Mouse (Mus musculus) heart, adult 2 months (tissue): ENCODE data around the gene Tlk2. TPM values are rescaled to one million over a fixed set of nuclear protein-coding genes. Genes with fewer than 3 reads are reported as not detected.

ENCODE experiments used
- DNase-seq, 2 experiments: peaks; one replicate each; pipeline ENCODE4 v3.0.0; 2021
- H3K27ac ChIP-seq: fragments of 200-600 bp; 2 replicates; pipeline ENCODE4 v1.8.1; 2022
- H3K27me3 ChIP-seq: fragments of 200-500 bp; 2 replicates; pipeline ENCODE4 v1.6.1; 2012; ENCODE audit warnings: mild to moderate bottlenecking, low read length, inconsistent platforms, mixed read lengths; ENCODE audit not compliant: control insufficient read depth, insufficient read depth
- H3K36me3 ChIP-seq: fragments of 200-500 bp; 2 replicates; pipeline ENCODE4 v1.6.1; 2012; ENCODE audit warnings: low read length, inconsistent platforms; ENCODE audit not compliant: control insufficient read depth, insufficient read depth
- H3K4me1 ChIP-seq: fragments of 200-500 bp; 2 replicates; pipeline ENCODE4 v1.6.1; 2011; ENCODE audit warnings: low read length; ENCODE audit not compliant: control insufficient read depth, insufficient read depth
- H3K4me3 ChIP-seq: fragments of 200-600 bp; 2 replicates; pipeline ENCODE4 v1.8.1; 2022
- H3K79me2 ChIP-seq: fragments of 200-500 bp; replicated peaks from 2 replicates; pipeline ENCODE4 v1.6.1; 2012; ENCODE audit warnings: mild to moderate bottlenecking, inconsistent platforms, low read length, moderate library complexity, mixed read lengths; ENCODE audit not compliant: control insufficient read depth, insufficient read depth
- H3K9ac ChIP-seq: fragments of 200-500 bp; 2 replicates; pipeline ENCODE4 v1.6.1; 2012; ENCODE audit warnings: low read depth, mild to moderate bottlenecking, control low read depth, inconsistent platforms, low read length, mixed read lengths
- CTCF ChIP-seq: fragments of 200-600 bp; IDR thresholded peaks from 2 replicates; pipeline ENCODE4 v1.8.1; 2022; ENCODE audit warnings: antibody characterized with exemption, mild to moderate bottlenecking, moderate library complexity
- EP300 ChIP-seq: fragments of 200-500 bp; IDR thresholded peaks from 2 replicates; pipeline ENCODE4 v1.6.1; 2011; ENCODE audit warnings: low read depth, low read length, control low read depth; ENCODE audit not compliant: insufficient read depth
- POLR2A ChIP-seq: fragments of 200-500 bp; IDR thresholded peaks from 2 replicates; pipeline ENCODE4 v1.6.1; 2011; ENCODE audit warnings: mild to moderate bottlenecking, low read depth, low read length, control low read depth; ENCODE audit not compliant: insufficient read depth
- WGBS: fragments of 180-500 bp; shearing (Covaris S2); methylation state at CpG from one replicate; pipeline ENCODE4 v1.1.7; 2018; 5-methylcytosine and 5-hydroxymethylcytosine counted together
- intact Hi-C: fragments of 180-260 bp; cut with DNase I; formaldehyde crosslinking; loops from one replicate; pipeline ENCODE4 v1.15.1; 2025
- polyA plus RNA-seq: library from polyadenylated mRNA; depleted of rRNA; stranded (reverse); fragments of >200 nt; gene quantifications from 2 replicates; pipeline ENCODE4 v1.2.3, GENCODE M21; 2012; rRNA removed
- total RNA-seq, 2 experiments: library from RNA; stranded (reverse); gene quantifications; 2 replicates each; pipeline ENCODE4 v1.2.3; 2021

Tlk2 gene
- total and polyA plus RNA-seq, 3 experiments, result 11.5 to 41.9 (median 35.9) TPM

- DNase-seq, result no peak
- Histone ChIP-seq H3K4me3 (no peak overlapping the region), H3K36me3 (no peaks in the 10 kb centered on the region), H3K79me2 (no peaks in the 10 kb centered on the region), H3K27ac (no peak overlapping the region), H3K27me3 (no peaks in the 10 kb centered on the region), H3K4me1 (no peaks in the 10 kb centered on the region), H3K9ac (no peak overlapping the region)
- intact Hi-C loops, result no loop called here
- TF ChIP-seq POLR2A, result no peak
- TF ChIP-seq EP300, result no peak
- no peak for TF ChIP-seq CTCF
- WGBS, result 81% methylated on average over 5 of the region's 5 CpGs
Measured at GRCm38 (mm10) chr11:105323530-105323929, 144.9 kb downstream of the Tlk2 start.

DNA sequence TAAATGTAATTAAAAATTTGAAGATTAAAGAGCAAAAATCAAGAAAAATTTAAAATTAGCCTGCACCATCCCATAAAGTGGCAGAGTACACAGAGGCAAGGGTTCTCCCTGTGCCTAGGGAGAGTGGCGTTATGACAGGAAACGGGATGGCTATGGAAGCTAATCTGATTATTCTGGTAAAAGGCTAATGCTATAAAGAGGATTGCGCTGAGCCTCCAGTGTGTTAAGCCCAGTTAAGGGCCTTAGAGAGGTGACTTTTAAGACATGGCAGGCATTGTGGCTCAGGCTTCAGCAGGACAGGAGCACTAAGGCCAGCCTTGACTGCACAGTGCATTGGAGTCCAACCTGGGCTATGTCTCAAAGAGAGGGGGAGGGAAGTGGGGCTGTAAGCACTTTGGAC is 148.5 kb downstream of the Tlk2 start:
- no peak for TF ChIP-seq POLR2A
- no peak for TF ChIP-seq CTCF
- no peaks in the 10 kb centered on the region for H3K79me2 ChIP-seq
- no peaks in the 10 kb centered on the region for H3K36me3 ChIP-seq
- no peak for DNase-seq
- intact Hi-C loops, result no loop called here
- no peak overlapping the region for H3K4me3 ChIP-seq
- no peak overlapping the region for H3K27ac ChIP-seq
- H3K4me1 ChIP-seq, result no peaks in the 10 kb centered on the region
- WGBS, result 84% methylated on average over 3 of the region's 3 CpGs
- no peaks in the 10 kb centered on the region for H3K27me3 ChIP-seq
- no peak overlapping the region for H3K9ac ChIP-seq

GRCm38 (mm10) chr11:105329962-105330361 is 151.4 kb downstream of the Tlk2 start:
- WGBS, result 74% methylated on average over 9 of the region's 9 CpGs
- no peak overlapping the region for H3K4me3 ChIP-seq
- H3K27ac ChIP-seq, result no peak overlapping the region
- no peak for TF ChIP-seq CTCF
- TF ChIP-seq EP300, result no peak
- TF ChIP-seq POLR2A, result no peak
- intact Hi-C loops, result loop anchor here (5.0 kb wide), 1 partner anchor 58 kb away; no protein-coding TSS in a partner anchor
- no peaks in the 10 kb centered on the region for H3K36me3 ChIP-seq
- H3K4me1 ChIP-seq, result no peaks in the 10 kb centered on the region
- no peak for DNase-seq
- H3K79me2 ChIP-seq, result no peaks in the 10 kb centered on the region
- no peaks in the 10 kb centered on the region for H3K27me3 ChIP-seq
- no peak overlapping the region for H3K9ac ChIP-seq

- Histone ChIP-seq H3K4me3 (no peak overlapping the region), H3K79me2 (no peaks in the 10 kb centered on the region), H3K9ac (no peak overlapping the region), H3K4me1 (no peaks in the 10 kb centered on the region), H3K36me3 (no peaks in the 10 kb centered on the region), H3K27ac (no peak overlapping the region), H3K27me3 (no peaks in the 10 kb centered on the region)
- WGBS, result 85% methylated on average over 3 of the region's 3 CpGs
- DNase-seq, result no peak
- TF ChIP-seq EP300 (no peak), POLR2A (no peak), CTCF (no peak)
- intact Hi-C loops, result loop anchor here (5.0 kb wide), 1 partner anchor 59 kb away; no protein-coding TSS in a partner anchor
Measured at GRCm38 (mm10) chr11:105331129-105331528, 152.5 kb downstream of the Tlk2 start.

GRCm38 (mm10) chr11:105331732-105332131 is 153.1 kb downstream of the Tlk2 start:
- Histone ChIP-seq H3K27me3 (no peaks in the 10 kb centered on the region), H3K27ac (no peak overlapping the region), H3K36me3 (no peaks in the 10 kb centered on the region), H3K9ac (no peak overlapping the region), H3K79me2 (no peaks in the 10 kb centered on the region), H3K4me1 (no peaks in the 10 kb centered on the region), H3K4me3 (no peak overlapping the region)
- 32% methylated on average over 10 of the region's 10 CpGs for WGBS
- intact Hi-C loops, result loop anchor here (5.0 kb wide), 1 partner anchor 59 kb away; no protein-coding TSS in a partner anchor
- DNase-seq, result peak; percentile 36 to 59
- peak; percentile 18; the same call in 1 of the 2 replicates for TF ChIP-seq CTCF
- no peak for TF ChIP-seq POLR2A

DNA sequence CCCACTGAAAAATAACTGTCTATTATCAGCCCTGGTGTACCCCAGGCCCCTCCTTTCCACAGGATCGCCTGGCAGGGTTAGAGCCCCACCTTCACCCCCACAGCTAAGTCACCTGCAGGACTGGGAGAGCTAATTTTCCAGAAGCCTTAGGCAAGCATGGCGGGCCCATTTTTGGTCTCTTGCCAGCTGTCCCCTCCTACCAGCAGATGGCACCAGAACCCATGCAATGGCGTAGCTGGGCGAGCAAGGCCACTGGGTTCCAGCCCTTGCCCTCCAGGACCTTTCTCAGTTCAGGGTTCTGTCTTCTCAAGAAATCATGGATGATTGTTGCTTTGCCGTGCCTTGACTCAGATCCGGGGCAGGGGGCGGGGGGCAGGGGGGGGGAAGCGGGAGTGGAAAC is 153.9 kb downstream of the Tlk2 start:
- H3K27ac ChIP-seq, result no peak overlapping the region
- peak in 1 of 2 experiments; percentile 59 for DNase-seq
- H3K4me1 ChIP-seq, result no peaks in the 10 kb centered on the region
- 70% methylated on average over 8 of the region's 8 CpGs for WGBS
- intact Hi-C loops, result loop anchor here (5.0 kb wide), 1 partner anchor 60 kb away; no protein-coding TSS in a partner anchor
- TF ChIP-seq CTCF (peak; percentile 61), POLR2A (no peak)
- no peaks in the 10 kb centered on the region for H3K79me2 ChIP-seq
- H3K4me3 ChIP-seq, result no peak overlapping the region
- no peak overlapping the region for H3K9ac ChIP-seq
- H3K36me3 ChIP-seq, result no peaks in the 10 kb centered on the region
- no peaks in the 10 kb centered on the region for H3K27me3 ChIP-seq

Other genes with a start within 250 kb of the Tlk2 start
- not detected for gene Efcab3, start 115.2 kb upstream of the Tlk2 start, total RNA-seq
- not detected in 2 replicates for gene Efcab3, start 115.2 kb upstream of the Tlk2 start, polyA plus RNA-seq
- gene Mettl2, start 52.4 kb upstream of the Tlk2 start, total RNA-seq, result 10 to 100 TPM; 10.1 to 12.8 TPM
- gene Mettl2, start 52.4 kb upstream of the Tlk2 start, polyA plus RNA-seq, result 9.0 and 14.7 TPM in 2 replicates
- gene Gm10842, start 31.9 kb upstream of the Tlk2 start, total RNA-seq, result not detected
- gene Gm10842, start 31.9 kb upstream of the Tlk2 start, polyA plus RNA-seq, result not detected in 2 replicates
- gene Mrc2, start 113.8 kb downstream of the Tlk2 start, total RNA-seq, result 10 to 100 TPM; 13.9 to 17.5 TPM
- gene Mrc2, start 113.8 kb downstream of the Tlk2 start, polyA plus RNA-seq, result 11.2 and 14.5 TPM in 2 replicates